Mouse (Mus musculus) hindbrain, embryonic 14.5 days (tissue): Measurements from ENCODE around the gene Dhcr7. TPM values are rescaled to one million over a fixed set of nuclear protein-coding genes. Genes with fewer than 3 reads are reported as not detected.

ENCODE experiments used
- ATAC-seq: fragments of 200-750 bp; cut with Nextera tagmentation; 2 replicates; pipeline ENCODE4 v1.8.0; 2017; ENCODE audit warnings: moderate number of reproducible peaks, mild to moderate bottlenecking, moderate TSS enrichment, moderate library complexity; ENCODE audit not compliant: low FRiP score
- DNase-seq: peaks from one replicate; pipeline ENCODE4 v3.0.0-alpha.2; 2015; ENCODE audit warnings: low spot score
- H3K27ac ChIP-seq: fragments of 300-500 bp; sonication (generic); 2 replicates; pipeline ENCODE4 v1.5.1; 2014; ENCODE audit warnings: mild to moderate bottlenecking, moderate library complexity
- H3K27me3 ChIP-seq: fragments of 300-500 bp; sonication (generic); 2 replicates; pipeline ENCODE4 v1.6.1; 2014; ENCODE audit warnings: mild to moderate bottlenecking, low read length, mixed read lengths; ENCODE audit not compliant: control insufficient read depth, insufficient read depth
- H3K36me3 ChIP-seq: fragments of 300-500 bp; sonication (generic); replicated peaks from 2 replicates; pipeline ENCODE4 v1.6.1; 2014; ENCODE audit not compliant: control insufficient read depth, insufficient read depth
- H3K4me1 ChIP-seq: fragments of 300-500 bp; sonication (generic); replicated peaks from 2 replicates; pipeline ENCODE4 v1.6.1; 2014; ENCODE audit warnings: antibody characterized with exemption, low read length, mixed read lengths; ENCODE audit not compliant: control insufficient read depth, insufficient read depth
- H3K4me2 ChIP-seq: fragments of 300-500 bp; sonication (generic); replicated peaks from 2 replicates; pipeline ENCODE4 v1.6.1; 2014; ENCODE audit warnings: mild to moderate bottlenecking, moderate library complexity
- H3K4me3 ChIP-seq: fragments of 300-500 bp; sonication (generic); replicated peaks from 2 replicates; pipeline ENCODE4 v1.5.1; 2014; ENCODE audit warnings: mild to moderate bottlenecking, low read length
- H3K9ac ChIP-seq: fragments of 300-500 bp; sonication (generic); 2 replicates; pipeline ENCODE4 v1.6.1; 2014
- H3K9me3 ChIP-seq: fragments of 300-500 bp; sonication (generic); 2 replicates; pipeline ENCODE4 v1.6.1; 2016; ENCODE audit warnings: low read length; ENCODE audit not compliant: control insufficient read depth
- WGBS: fragments of 180-500 bp; shearing (Covaris S2); extraction: QIAGEN DNeasy Blood & Tissue Kit; methylation state at CpG from one replicate; pipeline ENCODE4 v1.1.7; 2014; 5-methylcytosine and 5-hydroxymethylcytosine counted together
- microRNA-seq: library from miRNA; unstranded; fragments of <30 nt; microRNA quantifications from one replicate; pipeline ENCODE4, GENCODE M21; 2016
- polyA plus RNA-seq: library from polyadenylated mRNA; unstranded; fragments of >200 nt; fragmentation: Nextera tagmentation; extraction: Ambion mirVana; gene quantifications from 2 replicates; pipeline ENCODE4 v1.2.1, GENCODE M21; 2014

Gene Dhcr7
- polyA plus RNA-seq, 1 experiment from 2014 or later: 86.1 TPM

GRCm38 (mm10) chr7:143848127-143848767, 25.3 kb downstream of the Dhcr7 start:
- Histone ChIP-seq H3K4me3 (no peak overlapping the region), H3K9me3 (no peaks in the 10 kb centered on the region), H3K27me3 (no peaks in the 10 kb centered on the region), H3K9ac (no peak overlapping the region), H3K36me3 (peaks cover 59% of the 10 kb centered on the region), H3K4me2 (no peak overlapping the region), H3K27ac (no peak overlapping the region), H3K4me1 (no peaks in the 10 kb centered on the region)
- DNase-seq (no peak), ATAC-seq (no peak)
- WGBS: 94% methylated on average over 5 of the region's 5 CpGs

- WGBS: 93% methylated on average over 6 of the region's 8 CpGs
- H3K9ac ChIP-seq: no peak overlapping the region
- ATAC-seq (no peak), DNase-seq (no peak)
- H3K9me3 ChIP-seq: no peaks in the 10 kb centered on the region
- peaks cover 52% of the 10 kb centered on the region for H3K36me3 ChIP-seq
- H3K27ac ChIP-seq: no peak overlapping the region
- no peak overlapping the region for H3K4me2 ChIP-seq
- no peaks in the 10 kb centered on the region for H3K27me3 ChIP-seq
- no peaks in the 10 kb centered on the region for H3K4me1 ChIP-seq
- no peak overlapping the region for H3K4me3 ChIP-seq
These were observed 26.0 kb downstream of the Dhcr7 start for GRCm38 (mm10) chr7:143848768-143849482.

- 83% methylated on average over 2 of the region's 2 CpGs for WGBS
- Histone ChIP-seq H3K27ac (no peak within 1 kb of the TSS), H3K9me3 (no peaks in the 10 kb centered on the region), H3K27me3 (no peaks in the 10 kb centered on the region), H3K4me1 (no peaks in the 10 kb centered on the region), H3K4me2 (no peak within 1 kb of the TSS), H3K9ac (no peak within 1 kb of the TSS), H3K4me3 (no peak within 1 kb of the TSS), H3K36me3 (no peaks in the 10 kb centered on the region)
- DNase-seq: no peak
- no peak for ATAC-seq
These were observed 43.6 kb downstream of the Dhcr7 start, which contains the start of gene Gm498 for GRCm38 (mm10) chr7:143866538-143866937. Gm498 (plus strand) TSS chr7:143866838.

GRCm38 (mm10) chr7:143868874-143869273, 45.9 kb downstream of the Dhcr7 start:
- no peak overlapping the region for H3K27ac ChIP-seq
- H3K27me3 ChIP-seq: no peaks in the 10 kb centered on the region
- H3K4me1 ChIP-seq: no peaks in the 10 kb centered on the region
- H3K9ac ChIP-seq: no peak overlapping the region
- 90% methylated on average over 4 of the region's 4 CpGs for WGBS
- ATAC-seq: no peak
- DNase-seq: no peak
- H3K4me3 ChIP-seq: no peak overlapping the region
- H3K36me3 ChIP-seq: no peaks in the 10 kb centered on the region
- no peak overlapping the region for H3K4me2 ChIP-seq
- H3K9me3 ChIP-seq: peaks cover 10% of the 10 kb centered on the region; the same call in 1 of the 2 replicates

GRCm38 (mm10) chr7:143883717-143884116, 60.8 kb downstream of the Dhcr7 start:
- no peak overlapping the region for H3K27ac ChIP-seq
- no peak overlapping the region for H3K4me2 ChIP-seq
- H3K4me1 ChIP-seq: no peaks in the 10 kb centered on the region
- ATAC-seq (no peak), DNase-seq (no peak)
- WGBS: 87% methylated on average over 6 of the region's 6 CpGs
- no peak overlapping the region for H3K9ac ChIP-seq
- no peaks in the 10 kb centered on the region for H3K9me3 ChIP-seq
- H3K36me3 ChIP-seq: no peaks in the 10 kb centered on the region
- H3K27me3 ChIP-seq: no peaks in the 10 kb centered on the region
- no peak overlapping the region for H3K4me3 ChIP-seq

GRCm38 (mm10) chr7:143891146-143891545, 68.2 kb downstream of the Dhcr7 start:
- ATAC-seq (no peak), DNase-seq (no peak)
- 56% methylated on average over 2 of the region's 2 CpGs for WGBS
- H3K4me1 ChIP-seq: no peaks in the 10 kb centered on the region
- H3K4me3 ChIP-seq: no peak overlapping the region
- no peaks in the 10 kb centered on the region for H3K27me3 ChIP-seq
- H3K36me3 ChIP-seq: no peaks in the 10 kb centered on the region
- no peak overlapping the region for H3K4me2 ChIP-seq
- H3K9ac ChIP-seq: no peak overlapping the region
- H3K9me3 ChIP-seq: no peaks in the 10 kb centered on the region
- no peak overlapping the region for H3K27ac ChIP-seq

GRCm38 (mm10) chr7:143892361-143892760, 69.4 kb downstream of the Dhcr7 start:
- no peak overlapping the region for H3K4me2 ChIP-seq
- no peaks in the 10 kb centered on the region for H3K9me3 ChIP-seq
- ATAC-seq: no peak
- H3K9ac ChIP-seq: no peak overlapping the region
- H3K4me1 ChIP-seq: no peaks in the 10 kb centered on the region
- H3K27ac ChIP-seq: no peak overlapping the region
- no peak for DNase-seq
- 49% methylated on average over 2 of the region's 2 CpGs for WGBS
- no peaks in the 10 kb centered on the region for H3K27me3 ChIP-seq
- H3K4me3 ChIP-seq: no peak overlapping the region
- H3K36me3 ChIP-seq: no peaks in the 10 kb centered on the region

Small RNA genes lying within 50 kb of the gene (microRNA-seq; reads per million reads assigned to microRNA genes)
- gene Gm22064: not detected

Other genes with a start within 250 kb of the Dhcr7 start
- 62.4 and 70.5 TPM in 2 replicates for gene Cars, start 223.1 kb upstream of the Dhcr7 start, polyA plus RNA-seq
- 0.17 and 0.33 TPM in 2 replicates for gene Tnfrsf26, start 194.4 kb upstream of the Dhcr7 start, polyA plus RNA-seq
- gene Tnfrsf22, start 173.5 kb upstream of the Dhcr7 start, polyA plus RNA-seq: 3.1 and 4.7 TPM in 2 replicates
- 0.64 and 0.80 TPM in 2 replicates for gene Tnfrsf23, start 137.3 kb upstream of the Dhcr7 start, polyA plus RNA-seq
- gene Osbpl5, start 66.2 kb upstream of the Dhcr7 start, polyA plus RNA-seq: 35.0 and 38.1 TPM in 2 replicates
- gene Mrgprg, start 56.2 kb upstream of the Dhcr7 start, polyA plus RNA-seq: not detected in 2 replicates
- gene Mrgpre, start 38.6 kb upstream of the Dhcr7 start, polyA plus RNA-seq: 8.7 and 9.2 TPM in 2 replicates
- gene Nadsyn1, start 296 bp upstream of the Dhcr7 start, polyA plus RNA-seq: 5.0 and 5.8 TPM in 2 replicates
- not detected in 2 replicates for gene Gm498, start 43.7 kb downstream of the Dhcr7 start, polyA plus RNA-seq
- gene Shank2, start 178.8 kb downstream of the Dhcr7 start, polyA plus RNA-seq: 10.7 and 11.3 TPM in 2 replicates